Mouse (Mus musculus) B cell, adult 2 months (primary cell): Measurements from ENCODE around the gene Dusp1.

ENCODE experiments used
- DNase-seq, 2 experiments: peaks; one replicate each; pipeline ENCODE4 v3.0.0; 2022

Dusp1 gene

GRCm38 (mm10) chr17:26498626-26499025 lies 63.3 kb downstream of the Dusp1 start:
- DNase-seq, result no peak

- DNase-seq, result no peak
Observed at GRCm38 (mm10) chr17:26497416-26497923, 64.5 kb downstream of the Dusp1 start.

- no peak for DNase-seq
Observed at GRCm38 (mm10) chr17:26494642-26495468, 67.1 kb downstream of the Dusp1 start.

GRCm38 (mm10) chr17:26492246-26492645 lies 69.7 kb downstream of the Dusp1 start:
- DNase-seq, result no peak

GRCm38 (mm10) chr17:26490910-26491309 lies 71.0 kb downstream of the Dusp1 start:
- no peak for DNase-seq

GRCm38 (mm10) chr17:26490072-26490471 lies 71.9 kb downstream of the Dusp1 start:
- DNase-seq, result no peak

GRCm38 (mm10) chr17:26488711-26489403 lies 73.1 kb downstream of the Dusp1 start:
- no peak for DNase-seq

GRCm38 (mm10) chr17:26487917-26488316 lies 74.0 kb downstream of the Dusp1 start:
- DNase-seq, result no peak

- no peak for DNase-seq
Observed at GRCm38 (mm10) chr17:26487266-26487665, 74.7 kb downstream of the Dusp1 start.

GRCm38 (mm10) chr17:26484626-26485421 lies 77.1 kb downstream of the Dusp1 start:
- no peak for DNase-seq

GRCm38 (mm10) chr17:26480956-26481355 lies 81.0 kb downstream of the Dusp1 start:
- DNase-seq, result no peak

GRCm38 (mm10) chr17:26479619-26480018 lies 82.3 kb downstream of the Dusp1 start:
- DNase-seq, result no peak

- no peak for DNase-seq
Observed at GRCm38 (mm10) chr17:26478672-26479071, 83.3 kb downstream of the Dusp1 start.

- DNase-seq, result no peak
Observed at GRCm38 (mm10) chr17:26476871-26477270, 85.1 kb downstream of the Dusp1 start.

- no peak for DNase-seq
Observed at GRCm38 (mm10) chr17:26468102-26468894, 93.6 kb downstream of the Dusp1 start.

- no peak for DNase-seq
Observed at GRCm38 (mm10) chr17:26467619-26468018, 94.3 kb downstream of the Dusp1 start.

- peak; percentile 87 to 89 for DNase-seq
Observed at GRCm38 (mm10) chr17:26466741-26467150, 95.2 kb downstream of the Dusp1 start.

GRCm38 (mm10) chr17:26464972-26465371 lies 97.0 kb downstream of the Dusp1 start:
- no peak for DNase-seq

- no peak for DNase-seq
Observed at GRCm38 (mm10) chr17:26464481-26464880, 97.4 kb downstream of the Dusp1 start.

GRCm38 (mm10) chr17:26463984-26464383 lies 97.9 kb downstream of the Dusp1 start:
- DNase-seq, result no peak

GRCm38 (mm10) chr17:26463432-26463831 lies 98.5 kb downstream of the Dusp1 start:
- DNase-seq, result no peak

GRCm38 (mm10) chr17:26462634-26463170 lies 99.2 kb downstream of the Dusp1 start:
- peak; percentile 81 for DNase-seq
